Mouse (Mus musculus) CH12.LX (cell line): ENCODE data around the gene Cdkl3. TPM values are rescaled to one million over a fixed set of nuclear protein-coding genes. Genes with fewer than 3 reads are reported as not detected.
A peak's percentile ranks its signal among the peaks of the same experiment; 100 is the strongest.

Experiments used
- DNase-seq: peaks from one replicate; pipeline ENCODE4 v3.0.0-alpha.2; 2013; ENCODE audit errors: extremely low read depth
- H3K27ac ChIP-seq: 2 replicates; pipeline ENCODE4 v1.5.1; 2012; ENCODE audit warnings: low read depth, mild to moderate bottlenecking, control low read depth, moderate library complexity; ENCODE audit not compliant: insufficient read depth
- H3K27me3 ChIP-seq: replicated peaks from 2 replicates; pipeline ENCODE3; 2012; ENCODE audit warnings: inconsistent platforms
- H3K36me3 ChIP-seq, 2 experiments: replicated peaks in 1 of 2; 2 replicates each; pipeline versions ENCODE3 to v1.6.1; 2012; ENCODE audit warnings: inconsistent platforms in 1 of 2, low read length in 1 of 2, mild to moderate bottlenecking in 1 of 2, mixed read lengths in 1 of 2, moderate library complexity in 1 of 2; ENCODE audit not compliant: control insufficient read depth in 1 of 2, insufficient read depth in 1 of 2
- H3K4me1 ChIP-seq, 2 experiments: 2 replicates each; pipeline ENCODE4 v1.6.1; 2012; ENCODE audit warnings: inconsistent platforms in 1 of 2, moderate library complexity in 1 of 2; ENCODE audit not compliant: insufficient read depth in 2 of 2, control insufficient read depth in 1 of 2
- H3K4me2 ChIP-seq: 2 replicates; pipeline ENCODE4 v1.6.1; 2012; ENCODE audit warnings: low read depth, mild to moderate bottlenecking, control low read depth; ENCODE audit not compliant: poor library complexity, insufficient read depth, severe bottlenecking
- H3K4me3 ChIP-seq, 3 experiments: fragments of 150-350 bp in 1 of 3; sonication (generic) in 1 of 3; replicated peaks in 1 of 3; 2 replicates each; pipeline versions ENCODE3 to v1.5.1; 2011 to 2012; ENCODE audit warnings: low read depth in 2 of 3, low read length in 2 of 3, mild to moderate bottlenecking in 2 of 3, moderate library complexity in 2 of 3, control low read depth in 1 of 3, improper control_type of control experiment in 1 of 3, inconsistent platforms in 1 of 3, mixed read lengths in 1 of 3; ENCODE audit not compliant: poor library complexity in 1 of 3
- H3K79me2 ChIP-seq: replicated peaks from 2 replicates; pipeline ENCODE4 v1.6.1; 2012; ENCODE audit warnings: mild to moderate bottlenecking, moderate library complexity; ENCODE audit not compliant: control insufficient read depth, poor library complexity, insufficient read depth, severe bottlenecking; ENCODE audit errors: extremely low read depth
- H3K9ac ChIP-seq: 2 replicates; pipeline ENCODE4 v1.6.1; 2012; ENCODE audit warnings: low read depth, mild to moderate bottlenecking, control low read depth, moderate library complexity; ENCODE audit not compliant: insufficient read depth
- H3K9me3 ChIP-seq: replicated peaks from 2 replicates; pipeline ENCODE3; 2012; ENCODE audit warnings: low read length, inconsistent platforms, mixed read lengths
- BHLHE40 ChIP-seq: IDR thresholded peaks from 2 replicates; pipeline ENCODE4 v1.6.1; 2011; ENCODE audit warnings: mild to moderate bottlenecking, low read depth, low read length, improper control_type of control experiment
- CHD2 ChIP-seq: IDR thresholded peaks from 2 replicates; pipeline ENCODE4 v1.6.1; 2011; ENCODE audit warnings: low read length, improper control_type of control experiment
- CTCF ChIP-seq, 2 experiments: IDR thresholded peaks in 1 of 2; conservative IDR thresholded peaks in 1 of 2; 2 replicates each; pipeline ENCODE4 v1.5.1; 2011 to 2012; ENCODE audit warnings: low read depth in 2 of 2, low read length in 2 of 2, improper control_type of control experiment in 1 of 2, inconsistent platforms in 1 of 2, mild to moderate bottlenecking in 1 of 2, moderate library complexity in 1 of 2
- ELF1 ChIP-seq: IDR thresholded peaks from 2 replicates; pipeline ENCODE4 v1.6.1; 2014; ENCODE audit warnings: low read depth, mild to moderate bottlenecking, inconsistent platforms, low read length, improper control_type of control experiment
- EP300 ChIP-seq: IDR thresholded peaks from 2 replicates; pipeline ENCODE4 v1.6.1; 2011; ENCODE audit warnings: low read length, improper control_type of control experiment
- GABPA ChIP-seq: IDR thresholded peaks from 2 replicates; pipeline ENCODE4 v1.6.1; 2012; ENCODE audit warnings: low read depth, low read length, improper control_type of control experiment, inconsistent platforms; ENCODE audit not compliant: insufficient replicate concordance
- IRF4 ChIP-seq: IDR thresholded peaks from 2 replicates; pipeline ENCODE4 v1.6.1; 2014; ENCODE audit warnings: low read depth, mild to moderate bottlenecking, inconsistent platforms, low read length, improper control_type of control experiment
- MAFK ChIP-seq: IDR thresholded peaks from 2 replicates; pipeline ENCODE4 v1.6.1; 2011; ENCODE audit warnings: low read length, improper control_type of control experiment; ENCODE audit not compliant: insufficient replicate concordance
- MAX ChIP-seq: IDR thresholded peaks from 2 replicates; pipeline ENCODE4 v1.6.1; 2011; ENCODE audit warnings: low read length, improper control_type of control experiment
- MYC ChIP-seq: IDR thresholded peaks from 2 replicates; pipeline ENCODE4 v1.6.1; 2011; ENCODE audit warnings: low read depth, mild to moderate bottlenecking, improper control_type of control experiment, low read length
- PAX5 ChIP-seq: IDR thresholded peaks from 2 replicates; pipeline ENCODE4 v1.6.1; 2012; ENCODE audit warnings: low read length, inconsistent platforms, mixed read lengths
- RAD21 ChIP-seq: IDR thresholded peaks from 2 replicates; pipeline ENCODE4 v1.6.1; 2011; ENCODE audit warnings: low read depth, mild to moderate bottlenecking, low read length, improper control_type of control experiment, moderate library complexity
- SMC3 ChIP-seq: IDR thresholded peaks from 2 replicates; pipeline ENCODE4 v1.6.1; 2011; ENCODE audit warnings: low read depth, low read length, improper control_type of control experiment
- TBP ChIP-seq: conservative IDR thresholded peaks from 2 replicates; pipeline ENCODE4 v1.6.1; 2011; ENCODE audit warnings: low read depth, low read length, improper control_type of control experiment
- TCF12 ChIP-seq: IDR thresholded peaks from 2 replicates; pipeline ENCODE4 v1.6.1; 2014; ENCODE audit warnings: low read depth, mild to moderate bottlenecking, inconsistent platforms, low read length, improper control_type of control experiment
- ZC3H11A ChIP-seq: IDR thresholded peaks from 2 replicates; pipeline ENCODE4 v1.6.1; 2012; ENCODE audit warnings: low read depth, mild to moderate bottlenecking, inconsistent platforms, low read length, improper control_type of control experiment
- ZKSCAN1 ChIP-seq: IDR thresholded peaks from 2 replicates; pipeline ENCODE4 v1.6.1; 2012; ENCODE audit warnings: low read depth, inconsistent platforms, low read length, improper control_type of control experiment, borderline replicate concordance
- ZNF384 ChIP-seq: IDR thresholded peaks from 2 replicates; pipeline ENCODE4 v1.6.1; 2012; ENCODE audit warnings: low read depth, low read length, improper control_type of control experiment, inconsistent platforms
- dilution Hi-C: fragments of 300-500 bp; cut with MboI; formaldehyde crosslinking; loops from 2 replicates; pipeline ENCODE4 v1.14.3; 2020; ENCODE audit warnings: low sequenced_read_pairs; ENCODE audit not compliant: extremely low pct_unique_long_range_greater_than_20kb, extremely low pct_ligation_motif_present
- in situ Hi-C: fragments of 300-500 bp; cut with MboI; formaldehyde crosslinking; loops from 3 replicates; pipeline ENCODE4 v1.14.3; 2019; ENCODE audit warnings: low sequenced_read_pairs, low pct_ligation_motif_present, low pct_unique_long_range_greater_than_20kb, mixed read lengths
- polyA plus RNA-seq: library from polyadenylated mRNA; unstranded; fragments of >175 nt; gene quantifications from 2 replicates; pipeline ENCODE4 v1.2.1, GENCODE M21; 2012; ENCODE audit warnings: low read depth; ENCODE audit not compliant: insufficient read length
- total RNA-seq, 2 experiments: library from RNA; depleted of rRNA; stranded (reverse); fragments of 300-350 nt in 1 of 2; fragments of >200 nt in 1 of 2; gene quantifications; 2 replicates each; pipeline ENCODE4 v1.2.3; 2012 to 2014

Cdkl3 gene
- total and polyA plus RNA-seq, 3 experiments: 4.4 to 9.7 (median 8.0) TPM

DNA sequence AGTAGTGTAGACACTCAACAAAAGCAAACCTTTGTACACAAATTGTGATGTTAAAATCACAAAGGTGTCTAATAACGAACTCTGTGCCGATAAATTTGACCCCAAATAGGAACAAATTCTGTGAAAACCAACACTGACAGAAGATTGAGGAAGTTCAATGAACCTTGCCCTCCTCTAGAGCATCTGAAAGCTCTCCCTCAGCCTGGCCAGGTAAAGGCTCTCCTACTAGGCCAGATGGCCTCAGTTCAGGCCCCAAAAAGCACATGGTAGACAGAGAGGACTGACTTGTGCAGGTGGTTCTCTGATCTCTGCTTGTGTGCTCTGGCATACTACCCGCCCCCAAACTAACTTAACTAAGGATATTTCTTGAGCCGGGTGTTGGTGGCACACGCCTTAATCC lies 58.4 kb downstream of the Cdkl3 start:
- in situ Hi-C loops: no loop called here
- peaks cover 0 to 12% of the 10 kb centered on the region in 2 experiments; a peak in 2 of 4 replicates for H3K4me1 ChIP-seq

GRCm38 (mm10) chr11:52064398-52064797 lies 60.4 kb downstream of the Cdkl3 start:
- dilution Hi-C loops: no loop called here
- TF ChIP-seq SMC3: peak; percentile 92
- peak; percentile 41; the same call in 1 of the 2 replicates for TF ChIP-seq IRF4
- TF ChIP-seq MYC: peak; percentile 96
- TF ChIP-seq GABPA: no peak
- 0 out of 2 replicates have a peak, but pooled peaks have one; percentile 24 for TF ChIP-seq TCF12
- peak; percentile 92 for TF ChIP-seq RAD21
- TF ChIP-seq MAFK: no peak
- peak; percentile 39; the same call in 1 of the 2 replicates for TF ChIP-seq CHD2
- TF ChIP-seq MAX: peak; percentile 88
- peak in 1 of 2 experiments; percentile 90; a peak in 2 of 4 replicates for TF ChIP-seq CTCF (conservative IDR thresholded peaks at IDR 0.05 in 1 of 2, IDR thresholded peaks at IDR 0.05 in 1 of 2; ENCODE audit: low read depth in 2 of 2, low read length in 2 of 2)
- peak; percentile 66 for TF ChIP-seq ZC3H11A
- no peak for TF ChIP-seq BHLHE40
- no peak for TF ChIP-seq EP300
- no peak for TF ChIP-seq ZNF384
- no peak for TF ChIP-seq TBP
- DNase-seq: peak; percentile 48
- Histone ChIP-seq H3K79me2 (no peaks in the 10 kb centered on the region), H3K4me3 (no peak overlapping the region), H3K4me1 (peaks cover 0 to 12% of the 10 kb centered on the region in 2 experiments; a peak in 2 of 4 replicates), H3K36me3 (no peaks in the 10 kb centered on the region), H3K4me2 (no peak overlapping the region), H3K27me3 (no peaks in the 10 kb centered on the region), H3K27ac (no peak overlapping the region), H3K9ac (no peak overlapping the region), H3K9me3 (peaks cover 3% of the 10 kb centered on the region)
- in situ Hi-C loops: no loop called here

More for the DNA sequence above, 58.4 kb downstream of the Cdkl3 start:
- Histone ChIP-seq H3K36me3 (no peaks in the 10 kb centered on the region), H3K4me2 (no peak overlapping the region), H3K4me3 (no peak overlapping the region), H3K9ac (no peak overlapping the region), H3K27ac (no peak overlapping the region), H3K27me3 (no peaks in the 10 kb centered on the region), H3K79me2 (no peaks in the 10 kb centered on the region), H3K9me3 (peaks cover 3% of the 10 kb centered on the region)
- dilution Hi-C loops: no loop called here
- no peak for TF ChIP-seq BHLHE40
- no peak for TF ChIP-seq TCF12
- no peak for TF ChIP-seq PAX5
- no peak for TF ChIP-seq MAX
- no peak for TF ChIP-seq RAD21
- TF ChIP-seq ELF1: no peak
- TF ChIP-seq MAFK: no peak
- no peak for TF ChIP-seq IRF4
- TF ChIP-seq ZKSCAN1: no peak
- no peak for DNase-seq
